Mouse (Mus musculus) embryonic facial prominence, embryonic 12.5 days (tissue): ENCODE measurements around the gene Dao. TPM values are rescaled to one million over a fixed set of nuclear protein-coding genes. Genes with fewer than 3 reads are reported as not detected.

Experiments
- ATAC-seq: fragments of 200-750 bp; cut with Nextera tagmentation; 2 replicates; pipeline ENCODE4 v1.8.0; 2017; ENCODE audit not compliant: insufficient number of reproducible peaks, insufficient read depth, low FRiP score, low TSS enrichment
- H3K27ac ChIP-seq: fragments of 300-500 bp; sonication (generic); 2 replicates; pipeline ENCODE4 v1.5.1; 2016; ENCODE audit warnings: mild to moderate bottlenecking
- H3K27me3 ChIP-seq: fragments of 300-500 bp; sonication (generic); 2 replicates; pipeline ENCODE4 v1.6.1; 2016; ENCODE audit warnings: mild to moderate bottlenecking, moderate library complexity
- H3K36me3 ChIP-seq: fragments of 300-500 bp; sonication (generic); 2 replicates; pipeline ENCODE4 v1.6.1; 2016; ENCODE audit warnings: mild to moderate bottlenecking
- H3K4me1 ChIP-seq: fragments of 300-500 bp; sonication (generic); 2 replicates; pipeline ENCODE4 v1.6.1; 2016
- H3K4me2 ChIP-seq: fragments of 300-500 bp; sonication (generic); replicated peaks from 2 replicates; pipeline ENCODE4 v1.6.1; 2016; ENCODE audit warnings: mild to moderate bottlenecking, moderate library complexity
- H3K4me3 ChIP-seq: fragments of 300-500 bp; sonication (generic); 2 replicates; pipeline ENCODE4 v1.5.1; 2016; ENCODE audit warnings: mild to moderate bottlenecking
- H3K9ac ChIP-seq: fragments of 300-500 bp; sonication (generic); 2 replicates; pipeline ENCODE4 v1.6.1; 2016; ENCODE audit warnings: mild to moderate bottlenecking, moderate library complexity
- H3K9me3 ChIP-seq: fragments of 300-500 bp; sonication (generic); 2 replicates; pipeline ENCODE4 v1.6.1; 2016; ENCODE audit warnings: mild to moderate bottlenecking, moderate library complexity
- WGBS: fragments of 180-500 bp; shearing (Covaris S2); methylation state at CpG from one replicate; pipeline ENCODE4 v1.1.7; 2016; 5-methylcytosine and 5-hydroxymethylcytosine counted together
- polyA plus RNA-seq: library from polyadenylated mRNA; unstranded; fragments of >200 nt; fragmentation: Nextera tagmentation; extraction: Ambion mirVana; gene quantifications from 2 replicates; pipeline ENCODE4 v1.2.1, GENCODE M21; 2016

The Dao gene
- polyA plus RNA-seq, 1 experiment from 2014 or later = not detected

DNA sequence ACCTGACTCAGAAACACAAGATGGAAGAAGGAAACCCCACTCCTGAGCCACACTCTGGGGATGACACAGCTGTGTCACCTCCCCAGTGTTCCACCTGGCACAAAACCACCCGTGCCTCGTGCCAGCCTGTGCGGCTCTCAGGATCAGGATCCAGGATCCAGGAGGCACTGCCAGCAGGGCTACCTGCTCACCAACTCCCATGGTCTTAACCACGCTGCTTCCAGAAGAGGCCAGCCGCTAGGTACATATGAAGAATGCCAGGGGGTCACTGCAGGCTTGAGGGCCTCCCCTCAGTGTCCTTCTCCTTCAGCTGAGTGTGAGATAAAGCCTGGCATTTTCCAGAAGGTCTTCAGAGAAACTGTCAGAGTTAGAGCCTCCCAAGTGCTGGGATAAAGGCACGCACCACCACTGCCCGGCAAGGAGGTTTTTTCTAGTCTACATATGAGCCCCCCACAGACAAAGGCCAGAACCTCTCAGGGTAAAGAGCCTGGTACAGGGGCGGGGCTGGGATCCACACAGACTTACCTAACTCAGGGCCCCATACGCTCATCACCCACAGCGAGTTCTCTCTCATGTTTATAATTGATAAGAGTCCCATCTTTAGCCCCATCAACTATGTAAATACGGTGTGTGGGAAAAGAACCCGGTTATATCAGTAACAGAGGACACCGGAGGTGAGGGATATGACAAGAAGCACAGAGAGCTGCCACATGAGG lies 19.3 kb upstream of the Dao start:
- Histone ChIP-seq H3K27ac (no peak overlapping the region), H3K27me3 (no peaks in the 10 kb centered on the region), H3K36me3 (peaks cover 27% of the 10 kb centered on the region), H3K9ac (no peak overlapping the region), H3K9me3 (no peaks in the 10 kb centered on the region), H3K4me1 (peaks cover 20% of the 10 kb centered on the region), H3K4me3 (no peak overlapping the region), H3K4me2 (no peak overlapping the region)
- no peak for ATAC-seq
- WGBS = 90% methylated on average over 13 of the region's 13 CpGs

- no peak for ATAC-seq
- H3K9ac ChIP-seq = no peak overlapping the region
- 0 out of 2 replicates have a peak overlapping the region, but pooled peaks have one; percentile 30 for H3K27ac ChIP-seq
- peaks cover 20% of the 10 kb centered on the region for H3K4me1 ChIP-seq
- 56% methylated on average over 2 of the region's 2 CpGs for WGBS
- H3K27me3 ChIP-seq = no peaks in the 10 kb centered on the region
- H3K9me3 ChIP-seq = no peaks in the 10 kb centered on the region
- peaks cover 35% of the 10 kb centered on the region for H3K36me3 ChIP-seq
- no peak overlapping the region for H3K4me3 ChIP-seq
- no peak overlapping the region for H3K4me2 ChIP-seq
Observed at GRCm38 (mm10) chr5:113985737-113986136, 17.8 kb upstream of the Dao start.

DNA sequence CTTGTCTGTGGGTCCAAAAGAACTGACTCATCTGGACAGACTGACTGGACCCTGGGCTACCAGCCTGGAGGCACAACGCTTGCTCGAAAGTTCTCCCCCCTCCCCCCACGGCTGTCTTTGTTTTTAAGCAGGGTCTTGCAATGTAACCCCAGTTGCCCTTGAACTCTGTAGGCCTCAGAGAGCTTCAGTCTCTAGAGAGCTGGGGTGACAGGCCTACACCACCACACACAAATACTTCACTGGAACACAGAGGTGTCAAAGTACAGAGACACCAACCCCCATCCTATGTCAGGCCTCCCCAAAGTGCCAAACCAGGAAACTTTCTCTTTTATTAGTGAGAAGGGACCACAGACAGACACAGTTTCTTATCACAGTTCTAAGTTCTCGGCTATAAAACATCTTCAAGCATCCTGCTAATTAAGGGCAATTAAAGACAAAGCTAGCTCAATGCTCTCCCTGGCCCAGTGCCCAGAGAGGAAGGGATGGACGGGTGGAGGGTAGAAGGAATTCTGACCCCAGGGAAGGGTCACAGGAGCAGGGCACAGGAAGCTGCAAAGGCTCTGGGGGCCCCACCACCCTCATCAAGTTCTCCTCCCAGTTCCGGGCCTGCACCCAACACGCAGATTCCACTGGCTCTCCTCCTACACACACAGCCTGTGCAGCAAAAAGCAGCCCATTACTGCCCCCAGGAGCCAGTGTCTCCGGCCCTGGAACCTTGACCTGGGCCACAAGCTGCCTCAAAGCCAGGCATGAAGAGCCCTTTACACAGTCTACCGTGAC lies 17.1 kb upstream of the Dao start:
- peaks cover 24% of the 10 kb centered on the region for H3K4me1 ChIP-seq
- H3K27ac ChIP-seq = no peak overlapping the region
- no peak overlapping the region for H3K4me3 ChIP-seq
- 28% methylated on average over 9 of the region's 9 CpGs for WGBS
- H3K4me2 ChIP-seq = no peak overlapping the region
- H3K9me3 ChIP-seq = no peaks in the 10 kb centered on the region
- peaks cover 32% of the 10 kb centered on the region for H3K36me3 ChIP-seq
- no peak overlapping the region; the same call in 1 of the 2 replicates for H3K9ac ChIP-seq
- ATAC-seq = no peak
- no peaks in the 10 kb centered on the region for H3K27me3 ChIP-seq

DNA sequence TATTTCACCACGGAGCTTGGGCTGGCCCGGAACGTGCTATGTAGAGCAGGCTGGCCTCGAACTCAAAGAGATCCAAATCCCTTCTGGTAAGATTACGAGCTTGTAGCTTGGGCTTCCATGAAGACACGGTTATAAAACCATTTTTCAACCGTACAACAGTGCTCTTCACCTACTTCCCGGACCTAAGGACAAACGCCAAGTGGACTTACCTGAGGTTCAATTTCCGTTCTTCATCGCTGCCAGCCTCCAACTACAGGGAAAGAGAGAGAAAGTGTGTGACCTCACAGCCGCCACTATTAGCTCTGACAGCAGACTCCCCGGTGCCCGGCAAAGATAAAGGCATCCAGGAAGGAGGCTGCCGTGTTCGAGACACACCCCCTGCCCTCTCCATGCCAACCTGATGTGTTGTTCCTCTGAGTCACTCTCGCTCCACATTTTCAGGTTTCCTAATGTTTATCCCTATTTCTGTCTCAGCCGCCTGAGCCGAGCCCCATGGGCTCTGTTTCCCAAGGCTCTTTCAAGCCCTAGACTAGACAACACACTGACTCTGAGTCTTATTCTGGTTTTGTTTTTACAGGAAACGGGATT lies 14.0 kb upstream of the Dao start:
- Histone ChIP-seq H3K36me3 (peaks cover 19% of the 10 kb centered on the region), H3K27ac (no peak overlapping the region), H3K9ac (no peak overlapping the region), H3K4me3 (no peak overlapping the region), H3K4me1 (peaks cover 37% of the 10 kb centered on the region), H3K9me3 (no peaks in the 10 kb centered on the region), H3K27me3 (no peaks in the 10 kb centered on the region), H3K4me2 (no peak overlapping the region)
- no peak for ATAC-seq
- WGBS = 86% methylated on average over 20 of the region's 20 CpGs

- Histone ChIP-seq H3K9me3 (no peaks in the 10 kb centered on the region), H3K36me3 (peaks cover 19% of the 10 kb centered on the region), H3K4me1 (peaks cover 35% of the 10 kb centered on the region), H3K9ac (no peak overlapping the region; the same call in 1 of the 2 replicates), H3K4me2 (no peak overlapping the region), H3K4me3 (no peak overlapping the region), H3K27me3 (no peaks in the 10 kb centered on the region), H3K27ac (no peak overlapping the region)
- 87% methylated on average over 5 of the region's 5 CpGs for WGBS
- no peak for ATAC-seq
Observed at GRCm38 (mm10) chr5:113990593-113990992, 12.9 kb upstream of the Dao start.

GRCm38 (mm10) chr5:113991141-113991540 lies 12.4 kb upstream of the Dao start:
- ATAC-seq = no peak
- 74% methylated on average over 7 of the region's 7 CpGs for WGBS
- no peak overlapping the region for H3K27ac ChIP-seq
- no peaks in the 10 kb centered on the region for H3K9me3 ChIP-seq
- no peak overlapping the region for H3K4me3 ChIP-seq
- peaks cover 29% of the 10 kb centered on the region for H3K4me1 ChIP-seq
- peak overlapping the region; percentile 81; the same call in 1 of the 2 replicates for H3K4me2 ChIP-seq
- H3K36me3 ChIP-seq = peaks cover 19% of the 10 kb centered on the region
- no peak overlapping the region for H3K9ac ChIP-seq
- H3K27me3 ChIP-seq = no peaks in the 10 kb centered on the region

- no peak for ATAC-seq
- Histone ChIP-seq H3K4me3 (peak overlapping the region; percentile 84), H3K9ac (peak overlapping the region; percentile 94), H3K27ac (peak overlapping the region; percentile 96), H3K27me3 (no peaks in the 10 kb centered on the region), H3K36me3 (peaks cover 13% of the 10 kb centered on the region), H3K4me1 (peaks cover 22% of the 10 kb centered on the region), H3K9me3 (no peaks in the 10 kb centered on the region), H3K4me2 (peak overlapping the region; percentile 81)
- 25% methylated on average over 12 of the region's 12 CpGs for WGBS
Observed at GRCm38 (mm10) chr5:113992339-113992831, 11.1 kb upstream of the Dao start.

DNA sequence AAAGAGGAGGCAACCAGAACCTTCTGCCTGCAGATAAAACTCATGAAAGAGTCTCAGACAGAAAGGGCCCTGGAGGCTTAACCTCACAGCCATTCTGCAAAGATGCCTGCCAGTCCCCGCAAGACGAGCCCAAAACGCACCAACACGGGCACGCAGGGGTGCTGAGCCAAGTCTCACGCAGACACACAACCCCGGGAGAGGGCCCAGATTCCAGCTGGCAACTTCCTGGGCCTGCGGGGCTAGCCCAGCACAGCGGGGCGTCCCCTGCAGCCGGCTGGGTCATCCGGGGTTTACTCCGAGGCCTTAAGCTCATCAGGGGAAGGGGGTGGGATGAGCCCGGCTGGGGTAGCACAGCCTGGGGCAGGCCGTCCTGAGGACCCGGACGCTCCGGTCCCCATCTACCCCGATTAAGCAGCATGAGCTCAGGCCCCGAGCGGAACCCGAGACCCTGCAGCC lies 10.4 kb upstream of the Dao start:
- H3K4me2 ChIP-seq = peak overlapping the region; percentile 81
- H3K4me3 ChIP-seq = peak overlapping the region; percentile 84
- under 1% methylated on average over 22 of the region's 22 CpGs for WGBS
- H3K27ac ChIP-seq = peak overlapping the region; percentile 96
- peak overlapping the region; percentile 94 for H3K9ac ChIP-seq
- peaks cover 22% of the 10 kb centered on the region for H3K4me1 ChIP-seq
- peaks cover 13% of the 10 kb centered on the region for H3K36me3 ChIP-seq
- H3K9me3 ChIP-seq = no peaks in the 10 kb centered on the region
- H3K27me3 ChIP-seq = no peaks in the 10 kb centered on the region
- peak; percentile 69 for ATAC-seq

- Histone ChIP-seq H3K4me1 (peaks cover 22% of the 10 kb centered on the region), H3K9me3 (no peaks in the 10 kb centered on the region), H3K36me3 (peaks cover 12% of the 10 kb centered on the region), H3K9ac (peak within 1 kb of the TSS; percentile 94), H3K4me2 (peak within 1 kb of the TSS; percentile 81), H3K4me3 (peak within 1 kb of the TSS; percentile 84), H3K27ac (peak within 1 kb of the TSS; percentile 96), H3K27me3 (no peaks in the 10 kb centered on the region)
- 2% methylated on average over 57 of the region's 83 CpGs for WGBS
- ATAC-seq = peak; percentile 75
Observed at GRCm38 (mm10) chr5:113993487-113994465, 9.7 kb upstream of the Dao start, which contains the start of gene Ssh1. TSS of gene Ssh1 (minus strand) at chr5:113993894.

- no peak overlapping the region for H3K27ac ChIP-seq
- H3K27me3 ChIP-seq = no peaks in the 10 kb centered on the region
- no peak overlapping the region for H3K9ac ChIP-seq
- peaks cover 13% of the 10 kb centered on the region for H3K4me1 ChIP-seq
- no peak for ATAC-seq
- H3K4me3 ChIP-seq = no peak overlapping the region
- WGBS = 52% methylated on average over 2 of the region's 2 CpGs
- H3K4me2 ChIP-seq = no peak overlapping the region
- no peaks in the 10 kb centered on the region for H3K9me3 ChIP-seq
- no peaks in the 10 kb centered on the region for H3K36me3 ChIP-seq
Observed at GRCm38 (mm10) chr5:113996458-113996857, 7.0 kb upstream of the Dao start.

- Histone ChIP-seq H3K4me1 (no peaks in the 10 kb centered on the region), H3K36me3 (no peaks in the 10 kb centered on the region), H3K4me3 (no peak overlapping the region), H3K4me2 (no peak overlapping the region), H3K9ac (no peak overlapping the region), H3K9me3 (no peaks in the 10 kb centered on the region), H3K27me3 (no peaks in the 10 kb centered on the region; the same call in 1 of the 2 replicates), H3K27ac (no peak overlapping the region)
- ATAC-seq = no peak
- WGBS = 64% methylated on average over 5 of the region's 5 CpGs
Observed at GRCm38 (mm10) chr5:113999382-113999781, 4.1 kb upstream of the Dao start.
